Mouse (Mus musculus): ENCODE results near the gene Dgkb. TPM values are rescaled to one million over a fixed set of nuclear protein-coding genes. Genes with fewer than 3 reads are reported as not detected.

Gene Dgkb
- polyA plus RNA-seq, 2 experiments, result 0.03 TPM; not detected in 1

- WGBS (ENCODE audit: insufficient replicate concordance), result 53% methylated on average over 1 of the region's 1 CpGs
- H3K4me3 ChIP-seq (ENCODE audit: insufficient read depth in 1 of 2, low read depth in 2 of 2, low read length in 2 of 2), result no peak overlapping the region
- H3K27me3 ChIP-seq (ENCODE audit: control insufficient read depth, insufficient read depth, low read length), result no peaks in the 10 kb centered on the region
- no peak overlapping the region for H3K9ac ChIP-seq (replicated peaks)
- no peak for TF ChIP-seq CTCF (IDR thresholded peaks at IDR 0.05; ENCODE audit: low read depth)
- TF ChIP-seq EP300 (IDR thresholded peaks at IDR 0.05; ENCODE audit: low read depth), result no peak
- H3K4me2 ChIP-seq (ENCODE audit: low read depth), result no peak overlapping the region
- no peaks in the 10 kb centered on the region for H3K9me3 ChIP-seq (ENCODE audit: control insufficient read depth, low read length)
- ATAC-seq (ENCODE audit: insufficient read depth) (no peak), DNase-seq (ENCODE audit: low read depth in 3 of 3, low spot score in 3 of 3) (no peak)
- H3K36me3 ChIP-seq (replicated peaks; ENCODE audit: control insufficient read depth, insufficient read depth, low read depth), result no peaks in the 10 kb centered on the region
- H3K27ac ChIP-seq, result no peak overlapping the region
- H3K4me1 ChIP-seq (replicated peaks; ENCODE audit: control insufficient read depth in 2 of 2, insufficient read depth in 2 of 2, low read length in 1 of 2), result no peaks in the 10 kb centered on the region
Measured at GRCm38 (mm10) chr12:38356386-38356785, 538.9 kb downstream of the Dgkb start.

- Histone ChIP-seq H3K9ac (replicated peaks) (no peak overlapping the region), H3K27ac (no peak overlapping the region), H3K4me3 (ENCODE audit: insufficient read depth in 1 of 2, low read depth in 2 of 2, low read length in 2 of 2) (no peak overlapping the region), H3K36me3 (replicated peaks; ENCODE audit: control insufficient read depth, insufficient read depth, low read depth) (no peaks in the 10 kb centered on the region), H3K4me2 (ENCODE audit: low read depth) (no peak overlapping the region), H3K4me1 (replicated peaks; ENCODE audit: control insufficient read depth in 2 of 2, insufficient read depth in 2 of 2, low read length in 1 of 2) (no peaks in the 10 kb centered on the region), H3K9me3 (ENCODE audit: control insufficient read depth, low read length) (no peaks in the 10 kb centered on the region), H3K27me3 (ENCODE audit: control insufficient read depth, insufficient read depth, low read length) (no peaks in the 10 kb centered on the region)
- no peak for TF ChIP-seq EP300 (IDR thresholded peaks at IDR 0.05; ENCODE audit: low read depth)
- no peak for TF ChIP-seq CTCF (IDR thresholded peaks at IDR 0.05; ENCODE audit: low read depth)
- ATAC-seq (ENCODE audit: insufficient read depth) (no peak), DNase-seq (ENCODE audit: low read depth in 3 of 3, low spot score in 3 of 3) (no peak)
- WGBS (ENCODE audit: insufficient replicate concordance), result 63% methylated on average over 4 of the region's 4 CpGs
Measured at GRCm38 (mm10) chr12:38361491-38361890, 544.0 kb downstream of the Dgkb start.

- ATAC-seq (ENCODE audit: insufficient read depth) (no peak), DNase-seq (ENCODE audit: low read depth in 3 of 3, low spot score in 3 of 3) (no peak)
- no peak overlapping the region for H3K4me3 ChIP-seq (ENCODE audit: insufficient read depth in 1 of 2, low read depth in 2 of 2, low read length in 2 of 2)
- no peak overlapping the region for H3K4me2 ChIP-seq (ENCODE audit: low read depth)
- WGBS (ENCODE audit: insufficient replicate concordance), result 39% methylated on average over 2 of the region's 2 CpGs
- no peaks in the 10 kb centered on the region for H3K36me3 ChIP-seq (replicated peaks; ENCODE audit: control insufficient read depth, insufficient read depth, low read depth)
- no peaks in the 10 kb centered on the region for H3K4me1 ChIP-seq (replicated peaks; ENCODE audit: control insufficient read depth in 2 of 2, insufficient read depth in 2 of 2, low read length in 1 of 2)
- no peak overlapping the region for H3K27ac ChIP-seq
- TF ChIP-seq CTCF (IDR thresholded peaks at IDR 0.05; ENCODE audit: low read depth), result no peak
- no peak for TF ChIP-seq EP300 (IDR thresholded peaks at IDR 0.05; ENCODE audit: low read depth)
- no peaks in the 10 kb centered on the region for H3K9me3 ChIP-seq (ENCODE audit: control insufficient read depth, low read length)
- no peaks in the 10 kb centered on the region for H3K27me3 ChIP-seq (ENCODE audit: control insufficient read depth, insufficient read depth, low read length)
- no peak overlapping the region for H3K9ac ChIP-seq (replicated peaks)
Measured at GRCm38 (mm10) chr12:38371597-38371996, 554.1 kb downstream of the Dgkb start.

GRCm38 (mm10) chr12:38374159-38374558 lies 556.6 kb downstream of the Dgkb start:
- H3K4me3 ChIP-seq (ENCODE audit: insufficient read depth in 1 of 2, low read depth in 2 of 2, low read length in 2 of 2), result no peak overlapping the region
- WGBS (ENCODE audit: insufficient replicate concordance), result 55% methylated on average over 3 of the region's 3 CpGs
- no peaks in the 10 kb centered on the region for H3K4me1 ChIP-seq (replicated peaks; ENCODE audit: control insufficient read depth in 2 of 2, insufficient read depth in 2 of 2, low read length in 1 of 2)
- no peak overlapping the region for H3K9ac ChIP-seq (replicated peaks)
- no peak for TF ChIP-seq CTCF (IDR thresholded peaks at IDR 0.05; ENCODE audit: low read depth)
- no peak for TF ChIP-seq EP300 (IDR thresholded peaks at IDR 0.05; ENCODE audit: low read depth)
- no peak overlapping the region for H3K4me2 ChIP-seq (ENCODE audit: low read depth)
- no peak for DNase-seq (ENCODE audit: low read depth in 3 of 3, low spot score in 3 of 3)
- no peaks in the 10 kb centered on the region for H3K9me3 ChIP-seq (ENCODE audit: control insufficient read depth, low read length)
- no peak for ATAC-seq (ENCODE audit: insufficient read depth)
- no peaks in the 10 kb centered on the region for H3K27me3 ChIP-seq (ENCODE audit: control insufficient read depth, insufficient read depth, low read length)
- H3K27ac ChIP-seq, result no peak overlapping the region
- no peaks in the 10 kb centered on the region for H3K36me3 ChIP-seq (replicated peaks; ENCODE audit: control insufficient read depth, insufficient read depth, low read depth)

DNA sequence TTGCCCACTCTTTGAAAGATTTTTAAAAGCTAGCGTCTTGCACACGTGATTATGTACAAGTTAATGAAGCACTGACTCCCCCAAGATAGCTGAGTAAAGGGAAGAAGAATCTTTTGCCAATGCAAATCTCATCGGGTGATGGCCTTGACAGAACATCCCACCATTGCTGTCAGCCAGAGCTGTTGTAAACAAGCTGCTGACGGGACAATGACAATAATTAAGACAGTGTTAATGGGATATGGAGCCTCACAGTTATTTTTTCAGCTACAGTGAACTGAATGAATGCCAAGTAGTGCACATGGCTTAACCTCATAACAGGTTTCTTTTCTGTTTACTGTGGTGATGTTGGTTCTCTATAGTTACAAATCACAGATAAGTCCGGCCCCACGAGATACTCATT lies 568.4 kb downstream of the Dgkb start:
- no peak overlapping the region for H3K9ac ChIP-seq (replicated peaks)
- WGBS (ENCODE audit: insufficient replicate concordance), result 61% methylated on average over 6 of the region's 6 CpGs
- ATAC-seq (ENCODE audit: insufficient read depth), result no peak
- H3K27me3 ChIP-seq (ENCODE audit: control insufficient read depth, insufficient read depth, low read length), result no peaks in the 10 kb centered on the region
- TF ChIP-seq CTCF (IDR thresholded peaks at IDR 0.05; ENCODE audit: low read depth), result no peak
- no peak for TF ChIP-seq EP300 (IDR thresholded peaks at IDR 0.05; ENCODE audit: low read depth)
- DNase-seq (ENCODE audit: low read depth in 3 of 3, low spot score in 3 of 3), result no peak
- no peaks in the 10 kb centered on the region for H3K36me3 ChIP-seq (replicated peaks; ENCODE audit: control insufficient read depth, insufficient read depth, low read depth)
- no peak overlapping the region for H3K4me2 ChIP-seq (ENCODE audit: low read depth)
- H3K4me3 ChIP-seq (ENCODE audit: insufficient read depth in 1 of 2, low read depth in 2 of 2, low read length in 2 of 2), result no peak overlapping the region
- H3K9me3 ChIP-seq (ENCODE audit: control insufficient read depth, low read length), result no peaks in the 10 kb centered on the region
- H3K4me1 ChIP-seq (replicated peaks; ENCODE audit: control insufficient read depth in 2 of 2, insufficient read depth in 2 of 2, low read length in 1 of 2), result no peaks in the 10 kb centered on the region
- H3K27ac ChIP-seq, result no peak overlapping the region

Measured in liver, embryonic 14.5 days (tissue).